Mouse (Mus musculus) C2C12 (cell line): ENCODE measurements at regions not wholly inside any gene's neighbourhood (a gene's known extent, or its start where the extent isn't known, plus 50 kb on each side); places are given as distances from the start of the nearest gene placed in this dataset.

Source experiments
- CTCF ChIP-seq: IDR thresholded peaks from one replicate; pipeline ENCODE4 v1.5.1; 2011; ENCODE audit not compliant: control insufficient read depth, insufficient read depth, insufficient read length
- FOSL1 ChIP-seq: IDR thresholded peaks from one replicate; pipeline ENCODE4 v1.8.0; 2011; ENCODE audit warnings: mild to moderate bottlenecking, low read length; ENCODE audit not compliant: poor library complexity, insufficient read depth, severe bottlenecking
- MYOD1 ChIP-seq: IDR thresholded peaks from one replicate; pipeline ENCODE4 v1.6.1; 2011; ENCODE audit warnings: low read depth; ENCODE audit not compliant: control insufficient read depth, insufficient read length

GRCm38 (mm10) chr11:111539960-111540359 lies 474.0 kb downstream of the Kcnj2 start:
- TF ChIP-seq CTCF (no peak), MYOD1 (no peak), FOSL1 (no peak)
